Mouse (Mus musculus): ENCODE data around the gene Psma1. TPM values are rescaled to one million over a fixed set of nuclear protein-coding genes. Genes with fewer than 3 reads are reported as not detected.

The Psma1 gene
- 352 TPM for polyA plus RNA-seq (2014; fragmentation: Illumina TruSeq; extraction: RNeasy Lipid Tissue Mini Kit (QIAGEN cat#74804); ENCODE audit: low read depth, low replicate concordance)

DNA sequence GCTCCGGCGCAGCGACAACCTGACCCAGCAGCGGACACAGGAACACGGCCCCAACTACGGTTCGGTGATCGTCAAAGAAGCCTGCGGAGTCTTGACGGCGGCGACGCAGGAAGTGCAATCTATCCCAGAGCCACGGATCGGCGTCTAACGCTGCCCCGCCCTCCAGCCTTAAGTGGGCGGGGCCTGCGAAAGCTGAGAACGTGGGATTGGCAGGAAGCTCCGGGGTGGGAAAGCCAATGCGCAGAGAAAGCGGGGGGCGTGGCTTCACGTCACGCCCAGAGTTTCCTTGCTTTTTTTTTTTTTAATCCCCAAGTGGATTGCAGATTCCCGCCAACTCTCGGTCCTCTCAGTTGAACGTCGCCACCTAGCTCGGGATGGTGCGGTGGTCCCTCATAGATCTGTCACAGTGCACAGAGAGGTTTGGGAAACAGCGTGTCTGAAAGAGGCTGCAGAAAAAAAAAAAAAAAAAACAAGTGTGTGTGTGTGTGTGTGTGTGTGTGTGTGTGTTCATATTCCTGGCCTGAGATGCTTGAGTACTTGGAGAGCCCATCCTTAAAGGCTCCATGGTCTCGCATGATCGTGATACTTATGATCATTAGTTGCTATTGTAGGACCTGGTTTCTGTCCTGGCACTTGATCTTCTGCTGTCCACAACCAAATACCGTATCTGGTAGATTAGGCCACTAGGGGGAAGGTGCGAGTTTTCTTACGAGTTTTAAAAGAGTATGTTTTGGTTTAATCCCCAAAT lies at the start of gene Psma1:
Gene Psma1 (minus strand): TSS at position 114 of the 748 bp plus-strand sequence.

DNA sequence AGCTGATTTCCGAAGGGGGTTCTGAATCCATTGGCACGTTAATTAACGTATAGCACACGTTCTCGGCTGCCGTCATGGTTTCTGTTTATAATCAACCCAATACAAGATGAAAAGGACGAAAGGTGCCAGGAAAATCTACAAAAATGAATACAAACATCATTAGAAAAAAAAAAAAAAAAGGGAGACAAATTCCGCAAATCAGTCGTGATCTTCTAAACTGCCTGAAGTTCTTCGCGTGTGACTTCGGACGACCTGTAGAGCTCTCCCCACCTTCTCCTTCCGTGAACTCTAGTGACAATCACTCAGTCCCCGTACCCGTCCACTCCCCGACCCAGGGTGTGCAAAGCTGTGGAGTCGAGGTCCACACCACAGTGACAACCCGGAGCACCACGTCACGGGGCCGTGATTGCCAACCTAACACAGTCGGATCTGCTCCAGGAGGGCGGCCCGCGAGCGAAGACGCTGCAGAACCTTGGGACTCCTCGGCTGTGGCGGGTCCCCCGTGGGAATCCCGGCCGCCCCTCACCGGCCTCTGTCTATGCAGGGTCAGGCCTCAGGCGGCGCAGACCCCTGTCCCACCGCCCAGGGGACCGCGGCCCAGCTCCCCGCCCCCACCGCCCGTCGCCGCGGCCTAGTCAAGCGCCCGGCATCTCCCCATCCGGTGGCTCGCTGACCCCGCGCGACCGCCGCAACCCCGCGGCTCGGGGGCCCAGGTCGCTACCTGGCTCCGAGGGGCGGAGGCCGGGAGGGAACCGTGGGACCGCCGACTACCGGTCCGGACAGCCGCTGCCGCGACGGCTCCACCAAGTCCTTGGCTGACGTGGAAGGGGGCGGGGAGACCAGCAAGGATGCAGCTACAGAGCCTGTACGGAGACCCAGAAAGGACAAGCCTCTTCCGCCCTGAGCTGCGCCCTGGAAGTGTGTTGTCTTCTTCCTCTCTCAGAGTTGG lies 21.8 kb downstream of the Psma1 start, which contains the start of gene Copb1:
Gene Copb1 (minus strand): TSS at position 827 of the 949 bp plus-strand sequence.

Other genes with a start within 250 kb of the Psma1 start
- 91.3 TPM for gene Rras2, start 158.3 kb downstream of the Psma1 start, polyA plus RNA-seq (2014; fragmentation: Illumina TruSeq; extraction: RNeasy Lipid Tissue Mini Kit (QIAGEN cat#74804); ENCODE audit: low read depth, low replicate concordance)
- gene Copb1, start 21.4 kb downstream of the Psma1 start, polyA plus RNA-seq (2014; fragmentation: Illumina TruSeq; extraction: RNeasy Lipid Tissue Mini Kit (QIAGEN cat#74804); ENCODE audit: low read depth, low replicate concordance), result 323 TPM
- 25.1 TPM for gene Pde3b, start 139.2 kb upstream of the Psma1 start, polyA plus RNA-seq (2014; fragmentation: Illumina TruSeq; extraction: RNeasy Lipid Tissue Mini Kit (QIAGEN cat#74804); ENCODE audit: low read depth, low replicate concordance)